Mouse (Mus musculus): ENCODE measurements around the gene Naa40. TPM values are rescaled to one million over a fixed set of nuclear protein-coding genes. Genes with fewer than 3 reads are reported as not detected.
A peak's percentile ranks its signal among the peaks of the same experiment; 100 is the strongest.

Gene Naa40
- 62.7 and 69.6 TPM in 2 replicates for polyA plus RNA-seq (2014; fragmentation: Nextera tagmentation; extraction: Ambion mirVana)

GRCm38 (mm10) chr19:7240782-7241690 lies at the start of gene Naa40:
Gene Naa40, minus strand, starts transcription at chr19:7241183.
- peaks cover 7% of the 10 kb centered on the region for H3K4me1 ChIP-seq (ENCODE audit: control insufficient read depth, insufficient read depth, low read length)
- H3K36me3 ChIP-seq (ENCODE audit: control insufficient read depth, insufficient read depth, low read length): 0 out of 2 replicates have a peak, but pooled peaks cover 6% of the 10 kb centered on the region
- no peaks in the 10 kb centered on the region for H3K27me3 ChIP-seq (replicated peaks; ENCODE audit: control insufficient read depth, insufficient read depth, low read length)
- peak within 1 kb of the TSS; percentile 94 for H3K4me2 ChIP-seq (ENCODE audit: low read length)
- under 1% methylated on average over 79 of the region's 80 CpGs for WGBS
- DNase-seq (ENCODE audit: low spot score): peak; percentile 98
- peak within 1 kb of the TSS; percentile 84 for H3K9ac ChIP-seq (ENCODE audit: low read length)
- H3K27ac ChIP-seq (ENCODE audit: low read depth, low read length): peak within 1 kb of the TSS; percentile 82
- H3K9me3 ChIP-seq (replicated peaks; ENCODE audit: control insufficient read depth, low read length): no peaks in the 10 kb centered on the region
- peak; percentile 98 for ATAC-seq
- H3K4me3 ChIP-seq (ENCODE audit: low read depth, low read length): peak within 1 kb of the TSS; percentile 70

DNA sequence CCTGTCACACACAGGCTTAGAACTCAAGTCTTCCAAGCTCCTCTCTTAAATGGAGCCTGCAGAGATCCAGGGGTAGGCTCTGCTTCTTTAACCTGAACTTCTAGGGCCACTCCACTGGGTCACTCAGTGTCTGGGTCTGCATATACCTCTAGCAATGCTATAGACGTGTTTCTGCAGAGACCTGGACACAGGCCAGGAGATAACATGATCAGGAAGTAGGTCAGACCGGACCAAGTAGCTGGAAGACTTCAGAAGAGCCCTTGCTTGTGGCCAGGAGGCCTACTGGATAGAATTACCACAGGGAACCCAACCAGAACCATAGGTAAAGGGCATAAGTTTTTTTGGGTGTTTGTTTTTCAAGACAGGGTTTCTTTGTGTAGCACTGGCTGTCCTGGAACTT lies 48.8 kb upstream of the Naa40 start:
- no peak for DNase-seq (ENCODE audit: low spot score)

DNA sequence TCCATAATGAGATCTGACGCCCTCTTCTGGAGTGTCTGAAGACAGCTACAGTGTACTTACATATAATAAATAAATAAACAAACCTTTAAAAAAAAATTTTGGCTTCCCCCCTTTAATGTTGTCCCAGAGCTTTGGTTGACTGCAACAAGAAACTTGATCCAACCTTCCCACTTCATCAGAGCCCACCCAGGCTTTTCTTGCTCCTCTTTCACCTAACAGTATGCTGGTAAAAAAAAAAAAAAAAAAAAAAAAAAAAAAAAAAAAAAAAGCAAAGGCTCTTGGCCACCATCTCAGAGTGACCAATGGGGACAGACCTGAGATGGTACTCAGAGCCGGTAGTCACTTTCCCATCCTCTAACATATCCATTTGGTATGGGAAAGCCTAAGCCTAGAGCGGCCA lies 47.3 kb upstream of the Naa40 start:
- WGBS: 93% methylated on average over 3 of the region's 3 CpGs
- H3K36me3 ChIP-seq (ENCODE audit: control insufficient read depth, insufficient read depth, low read length): peaks cover 58% of the 10 kb centered on the region

More for the DNA sequence above, 48.8 kb upstream of the Naa40 start:
- Histone ChIP-seq H3K27me3 (replicated peaks; ENCODE audit: control insufficient read depth, insufficient read depth, low read length) (no peaks in the 10 kb centered on the region), H3K4me1 (ENCODE audit: control insufficient read depth, insufficient read depth, low read length) (peaks cover 4% of the 10 kb centered on the region; the same call in 1 of the 2 replicates), H3K4me2 (ENCODE audit: low read length) (no peak overlapping the region), H3K9ac (ENCODE audit: low read length) (no peak overlapping the region), H3K36me3 (ENCODE audit: control insufficient read depth, insufficient read depth, low read length) (peaks cover 43% of the 10 kb centered on the region), H3K4me3 (ENCODE audit: low read depth, low read length) (no peak overlapping the region), H3K27ac (ENCODE audit: low read depth, low read length) (no peak overlapping the region), H3K9me3 (replicated peaks; ENCODE audit: control insufficient read depth, low read length) (no peaks in the 10 kb centered on the region)
- ATAC-seq: no peak
- WGBS: 79% methylated on average over 2 of the region's 2 CpGs

DNA sequence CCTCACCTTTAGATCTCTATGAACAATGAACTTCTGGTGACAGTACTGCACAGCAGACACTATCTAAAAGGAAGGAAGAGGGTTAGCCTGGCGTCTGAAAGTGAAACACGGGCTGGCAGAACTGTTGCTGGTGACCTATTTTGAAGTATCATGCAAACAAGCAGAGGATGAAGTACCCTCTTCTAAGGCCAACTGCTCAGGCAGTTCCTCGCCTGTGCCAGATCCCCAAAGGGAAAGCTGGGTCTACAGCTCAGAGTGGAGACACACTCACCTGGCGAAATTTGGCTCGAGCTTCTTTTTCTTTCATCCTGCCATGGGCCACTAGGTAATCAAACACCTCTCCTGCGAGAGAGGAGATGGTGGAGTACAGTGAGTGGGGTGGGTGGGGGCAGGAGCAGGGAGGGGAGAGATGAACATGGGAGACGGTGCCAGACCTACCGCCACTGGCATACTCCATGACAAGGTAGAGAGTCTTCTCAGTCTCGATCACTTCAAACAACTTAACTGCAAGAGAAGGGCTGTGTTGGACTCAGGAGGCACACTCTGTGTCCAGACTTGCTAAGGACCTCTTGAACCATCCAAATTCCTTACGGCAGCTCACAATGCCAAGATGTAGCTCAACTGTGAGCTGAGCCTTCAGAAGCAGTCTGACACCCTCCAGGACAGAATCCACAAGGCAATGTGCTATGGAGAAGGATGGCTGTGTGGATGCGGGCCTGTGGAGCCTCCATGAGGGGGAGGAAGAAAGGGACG lies 45.8 kb upstream of the Naa40 start:
- Histone ChIP-seq H3K27me3 (replicated peaks; ENCODE audit: control insufficient read depth, insufficient read depth, low read length) (no peaks in the 10 kb centered on the region), H3K9ac (ENCODE audit: low read length) (no peak overlapping the region), H3K4me1 (ENCODE audit: control insufficient read depth, insufficient read depth, low read length) (no peaks in the 10 kb centered on the region), H3K4me2 (ENCODE audit: low read length) (no peak overlapping the region), H3K4me3 (ENCODE audit: low read depth, low read length) (no peak overlapping the region), H3K36me3 (ENCODE audit: control insufficient read depth, insufficient read depth, low read length) (peaks cover 74% of the 10 kb centered on the region), H3K9me3 (replicated peaks; ENCODE audit: control insufficient read depth, low read length) (no peaks in the 10 kb centered on the region), H3K27ac (ENCODE audit: low read depth, low read length) (no peak overlapping the region)
- ATAC-seq: no peak
- no peak for DNase-seq (ENCODE audit: low spot score)
- whole genome bisulfite sequencing: 90% methylated on average over 12 of the region's 12 CpGs

More for the DNA sequence above, 47.3 kb upstream of the Naa40 start:
- Histone ChIP-seq H3K9me3 (replicated peaks; ENCODE audit: control insufficient read depth, low read length) (no peaks in the 10 kb centered on the region), H3K4me2 (ENCODE audit: low read length) (no peak overlapping the region), H3K4me1 (ENCODE audit: control insufficient read depth, insufficient read depth, low read length) (peaks cover 4% of the 10 kb centered on the region; the same call in 1 of the 2 replicates), H3K27me3 (replicated peaks; ENCODE audit: control insufficient read depth, insufficient read depth, low read length) (no peaks in the 10 kb centered on the region), H3K9ac (ENCODE audit: low read length) (no peak overlapping the region), H3K4me3 (ENCODE audit: low read depth, low read length) (no peak overlapping the region), H3K27ac (ENCODE audit: low read depth, low read length) (no peak overlapping the region)
- DNase-seq (ENCODE audit: low spot score) (no peak), ATAC-seq (no peak)

DNA sequence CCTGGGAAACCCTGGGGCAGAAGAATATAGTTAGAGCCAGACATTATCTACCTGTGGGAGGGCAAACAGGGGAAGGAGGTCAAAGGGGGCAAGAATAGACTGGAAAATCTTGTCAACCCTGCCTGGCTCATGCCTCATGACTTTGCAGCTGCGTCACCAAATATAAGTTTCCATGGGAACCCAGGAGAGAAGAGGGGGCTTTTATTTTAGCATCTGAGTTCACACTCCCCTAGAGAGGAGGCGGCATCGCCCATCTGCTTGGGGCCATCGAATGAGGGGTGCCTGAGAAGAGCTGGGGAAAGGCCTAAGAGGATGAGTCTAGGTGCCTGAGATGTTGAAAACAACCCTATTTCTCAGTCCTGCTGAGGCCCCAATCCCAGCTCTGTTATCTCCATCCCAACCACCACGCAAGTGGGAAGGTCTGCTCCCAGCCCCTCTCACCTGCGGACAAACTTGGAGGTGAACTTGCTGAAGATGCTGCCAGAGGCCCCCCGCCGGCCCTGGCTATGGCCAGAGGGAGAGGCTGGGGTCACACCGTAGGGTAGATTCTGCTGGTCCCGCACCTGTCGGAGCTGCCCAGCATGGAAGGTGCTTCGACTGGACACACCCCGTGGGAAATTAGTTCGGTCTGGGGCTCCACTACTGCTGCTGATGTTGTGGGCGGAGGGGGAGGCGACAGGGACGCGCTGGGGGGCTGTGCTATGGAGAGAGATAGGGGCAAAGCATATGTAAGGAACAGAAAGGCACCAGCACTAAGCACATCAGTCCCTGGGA lies 39.8 kb upstream of the Naa40 start:
- H3K36me3 ChIP-seq (ENCODE audit: control insufficient read depth, insufficient read depth, low read length): peaks cover 97% of the 10 kb centered on the region
- H3K27me3 ChIP-seq (replicated peaks; ENCODE audit: control insufficient read depth, insufficient read depth, low read length): no peaks in the 10 kb centered on the region
- no peaks in the 10 kb centered on the region for H3K9me3 ChIP-seq (replicated peaks; ENCODE audit: control insufficient read depth, low read length)
- H3K4me1 ChIP-seq (ENCODE audit: control insufficient read depth, insufficient read depth, low read length): peaks cover 10% of the 10 kb centered on the region
- H3K4me3 ChIP-seq (ENCODE audit: low read depth, low read length): no peak overlapping the region
- no peak overlapping the region for H3K4me2 ChIP-seq (ENCODE audit: low read length)
- DNase-seq (ENCODE audit: low spot score) (no peak), ATAC-seq (no peak)
- H3K27ac ChIP-seq (ENCODE audit: low read depth, low read length): 0 out of 2 replicates have a peak overlapping the region, but pooled peaks have one; percentile 23
- H3K9ac ChIP-seq (ENCODE audit: low read length): no peak overlapping the region
- WGBS: 89% methylated on average over 18 of the region's 18 CpGs

- 31% methylated on average over 6 of the region's 6 CpGs for WGBS
- DNase-seq (ENCODE audit: low spot score): peak; percentile 69
- Histone ChIP-seq H3K36me3 (ENCODE audit: control insufficient read depth, insufficient read depth, low read length) (peaks cover 100% of the 10 kb centered on the region), H3K9me3 (replicated peaks; ENCODE audit: control insufficient read depth, low read length) (no peaks in the 10 kb centered on the region), H3K4me2 (ENCODE audit: low read length) (no peak overlapping the region), H3K9ac (ENCODE audit: low read length) (0 out of 2 replicates have a peak overlapping the region, but pooled peaks have one; percentile 17), H3K27me3 (replicated peaks; ENCODE audit: control insufficient read depth, insufficient read depth, low read length) (no peaks in the 10 kb centered on the region), H3K4me1 (ENCODE audit: control insufficient read depth, insufficient read depth, low read length) (peaks cover 25% of the 10 kb centered on the region), H3K27ac (ENCODE audit: low read depth, low read length) (0 out of 2 replicates have a peak overlapping the region, but pooled peaks have one; percentile 29), H3K4me3 (ENCODE audit: low read depth, low read length) (no peak overlapping the region)
- no peak for ATAC-seq
Measured at GRCm38 (mm10) chr19:7279114-7279513, 38.1 kb upstream of the Naa40 start.

DNA sequence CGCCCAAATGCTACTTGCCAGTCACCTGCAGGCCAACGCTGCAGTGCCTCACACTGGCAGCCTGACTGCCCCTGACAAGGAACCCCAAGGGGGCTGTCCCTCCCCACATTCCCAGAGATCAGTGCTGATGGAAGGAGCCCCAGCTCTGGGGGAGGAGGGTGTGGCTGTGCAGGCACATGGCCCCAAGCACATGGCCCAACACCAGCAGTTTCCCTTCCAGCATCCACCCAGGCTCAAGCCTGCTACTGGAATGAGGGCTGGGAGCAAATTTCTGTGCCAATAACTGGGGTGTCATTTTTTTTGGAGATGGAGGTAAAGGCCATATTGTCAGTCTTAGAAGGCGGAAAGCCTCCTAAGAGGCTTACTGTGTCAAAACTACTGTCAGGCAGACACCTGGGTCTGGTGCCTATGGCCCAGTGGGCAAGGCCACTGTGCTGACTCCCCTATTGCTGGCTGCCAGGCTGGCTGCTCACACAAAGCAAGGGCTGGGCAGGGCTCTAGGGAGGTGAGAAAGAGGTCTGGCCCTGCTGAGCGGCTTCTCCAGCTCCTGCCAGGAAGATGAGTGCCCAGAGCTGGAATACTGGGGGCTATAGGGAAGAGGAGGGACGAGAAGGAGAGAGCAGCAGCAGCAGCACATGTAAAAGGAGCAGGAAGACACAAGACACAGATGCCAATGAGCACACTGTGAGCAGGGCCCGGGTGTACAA lies 37.4 kb upstream of the Naa40 start:
- Histone ChIP-seq H3K4me1 (ENCODE audit: control insufficient read depth, insufficient read depth, low read length) (peaks cover 26% of the 10 kb centered on the region), H3K4me3 (ENCODE audit: low read depth, low read length) (no peak overlapping the region), H3K9ac (ENCODE audit: low read length) (0 out of 2 replicates have a peak overlapping the region, but pooled peaks have one; percentile 17), H3K36me3 (ENCODE audit: control insufficient read depth, insufficient read depth, low read length) (peaks cover 100% of the 10 kb centered on the region), H3K4me2 (ENCODE audit: low read length) (no peak overlapping the region), H3K27ac (ENCODE audit: low read depth, low read length) (peak overlapping the region; percentile 29; the same call in 1 of the 2 replicates), H3K9me3 (replicated peaks; ENCODE audit: control insufficient read depth, low read length) (no peaks in the 10 kb centered on the region), H3K27me3 (replicated peaks; ENCODE audit: control insufficient read depth, insufficient read depth, low read length) (no peaks in the 10 kb centered on the region)
- DNase-seq (ENCODE audit: low spot score) (no peak), ATAC-seq (no peak)
- WGBS: 73% methylated on average over 6 of the region's 6 CpGs

DNA sequence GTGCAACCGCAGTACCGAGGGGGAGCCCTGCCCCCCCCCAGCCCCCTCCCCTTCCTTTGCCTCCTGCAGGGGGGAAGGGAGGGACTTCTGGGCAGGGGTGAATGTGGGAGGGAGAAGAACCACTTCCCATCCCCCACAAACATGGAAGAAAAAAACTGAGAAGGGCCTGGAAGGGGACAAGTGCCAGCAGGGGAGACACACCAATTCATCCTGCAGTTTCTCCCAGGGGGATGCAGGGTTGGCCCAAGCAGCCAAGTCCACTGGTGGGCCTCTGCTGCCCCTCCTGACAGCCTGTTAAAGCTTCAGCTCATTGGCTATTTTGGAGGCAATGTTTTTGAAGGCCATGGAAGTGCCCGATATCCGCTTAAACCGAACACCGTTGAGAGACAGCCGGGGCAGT lies 35.8 kb upstream of the Naa40 start:
- no peaks in the 10 kb centered on the region for H3K9me3 ChIP-seq (replicated peaks; ENCODE audit: control insufficient read depth, low read length)
- WGBS: 58% methylated on average over 7 of the region's 7 CpGs
- H3K4me2 ChIP-seq (ENCODE audit: low read length): no peak overlapping the region
- no peak overlapping the region for H3K9ac ChIP-seq (ENCODE audit: low read length)
- DNase-seq (ENCODE audit: low spot score) (peak; percentile 24), ATAC-seq (no peak)
- H3K27ac ChIP-seq (ENCODE audit: low read depth, low read length): peak overlapping the region; percentile 89
- peaks cover 28% of the 10 kb centered on the region for H3K4me1 ChIP-seq (ENCODE audit: control insufficient read depth, insufficient read depth, low read length)
- H3K27me3 ChIP-seq (replicated peaks; ENCODE audit: control insufficient read depth, insufficient read depth, low read length): no peaks in the 10 kb centered on the region
- no peak overlapping the region for H3K4me3 ChIP-seq (ENCODE audit: low read depth, low read length)
- H3K36me3 ChIP-seq (ENCODE audit: control insufficient read depth, insufficient read depth, low read length): peaks cover 100% of the 10 kb centered on the region
